Mouse (Mus musculus) myocyte (in vitro differentiated cells): Measurements from ENCODE around the gene Apol7a. TPM values are rescaled to one million over a fixed set of nuclear protein-coding genes. Genes with fewer than 3 reads are reported as not detected.

ENCODE experiments used
- H3K27me3 ChIP-seq: one replicate; pipeline ENCODE4 v1.6.1; 2011; ENCODE audit not compliant: control insufficient read depth, insufficient read depth, insufficient read length
- H3K36me3 ChIP-seq: one replicate; pipeline ENCODE4 v1.6.1; 2011; ENCODE audit not compliant: control insufficient read depth, insufficient read depth
- H3K4me2 ChIP-seq: one replicate; pipeline ENCODE4 v1.6.1; 2011; ENCODE audit warnings: low read depth, control low read depth
- H3K4me3 ChIP-seq: one replicate; pipeline ENCODE4 v1.5.1; 2011; ENCODE audit warnings: mild to moderate bottlenecking, control low read depth, moderate library complexity
- H3K79me2 ChIP-seq: one replicate; pipeline ENCODE4 v1.6.1; 2011; ENCODE audit not compliant: control insufficient read depth, insufficient read depth
- H3ac ChIP-seq: one replicate; pipeline ENCODE4 v1.6.1; 2011; ENCODE audit not compliant: control insufficient read depth, insufficient read length
- CEBPB ChIP-seq: IDR thresholded peaks from 2 replicates; pipeline ENCODE4 v1.6.1; 2011; ENCODE audit warnings: mild to moderate bottlenecking, moderate library complexity; ENCODE audit not compliant: poor library complexity, insufficient read depth, severe bottlenecking
- E2F4 ChIP-seq: IDR thresholded peaks from one replicate; pipeline ENCODE4 v1.6.1; 2011; ENCODE audit warnings: mild to moderate bottlenecking, control low read depth, moderate library complexity; ENCODE audit not compliant: insufficient read depth
- MAX ChIP-seq: IDR thresholded peaks from one replicate; pipeline ENCODE4 v1.6.1; 2011; ENCODE audit warnings: low read depth, mild to moderate bottlenecking, control low read depth
- MYOD1 ChIP-seq, 3 experiments: IDR thresholded peaks; one replicate each; pipeline ENCODE4 v1.6.1; 2011; ENCODE audit warnings: control low read depth in 2 of 3, low read depth in 2 of 3, mild to moderate bottlenecking in 2 of 3, moderate library complexity in 1 of 3; ENCODE audit not compliant: insufficient read length in 2 of 3, control insufficient read depth in 1 of 3
- MYOG ChIP-seq, 3 experiments: IDR thresholded peaks; one replicate each; pipeline ENCODE4 v1.6.1; 2011; ENCODE audit warnings: control low read depth in 2 of 3, low read depth in 2 of 3, mild to moderate bottlenecking in 2 of 3; ENCODE audit not compliant: insufficient read length in 2 of 3, control insufficient read depth in 1 of 3, insufficient read depth in 1 of 3
- POLR2A ChIP-seq: IDR thresholded peaks from one replicate; pipeline ENCODE4 v1.6.1; 2011; ENCODE audit warnings: low read depth, mild to moderate bottlenecking, control low read depth, moderate library complexity; ENCODE audit not compliant: insufficient read length
- POLR2AphosphoS2 ChIP-seq: IDR thresholded peaks from one replicate; pipeline ENCODE4 v1.6.1; 2011; ENCODE audit warnings: low read depth, control low read depth; ENCODE audit not compliant: insufficient read length
- REST ChIP-seq: IDR thresholded peaks from one replicate; pipeline ENCODE4 v1.6.1; 2011; ENCODE audit warnings: mild to moderate bottlenecking, control low read depth, moderate library complexity; ENCODE audit not compliant: insufficient read depth, insufficient read length
- SRF ChIP-seq: IDR thresholded peaks from one replicate; pipeline ENCODE4 v1.6.1; 2011; ENCODE audit warnings: low read depth; ENCODE audit not compliant: control insufficient read depth, insufficient read length
- TCF12 ChIP-seq: IDR thresholded peaks from one replicate; pipeline ENCODE4 v1.6.1; 2011; ENCODE audit warnings: mild to moderate bottlenecking, control low read depth; ENCODE audit not compliant: poor library complexity, insufficient read depth, severe bottlenecking
- TCF3 ChIP-seq: IDR thresholded peaks from one replicate; pipeline ENCODE4 v1.6.1; 2011; ENCODE audit warnings: low read depth, control low read depth; ENCODE audit not compliant: insufficient read length
- USF1 ChIP-seq: IDR thresholded peaks from one replicate; pipeline ENCODE4 v1.6.1; 2011; ENCODE audit warnings: low read depth, mild to moderate bottlenecking, control low read depth, moderate library complexity
- polyA plus RNA-seq: library from polyadenylated mRNA; unstranded; fragments of >200 nt; fragmentation: generic; extraction: Trizol; gene quantifications from one replicate; pipeline ENCODE4 v1.2.1, GENCODE M21; 2012; ENCODE audit warnings: missing spikeins

Gene Apol7a
- polyA plus RNA-seq, 1 experiment: 0.18 TPM

DNA sequence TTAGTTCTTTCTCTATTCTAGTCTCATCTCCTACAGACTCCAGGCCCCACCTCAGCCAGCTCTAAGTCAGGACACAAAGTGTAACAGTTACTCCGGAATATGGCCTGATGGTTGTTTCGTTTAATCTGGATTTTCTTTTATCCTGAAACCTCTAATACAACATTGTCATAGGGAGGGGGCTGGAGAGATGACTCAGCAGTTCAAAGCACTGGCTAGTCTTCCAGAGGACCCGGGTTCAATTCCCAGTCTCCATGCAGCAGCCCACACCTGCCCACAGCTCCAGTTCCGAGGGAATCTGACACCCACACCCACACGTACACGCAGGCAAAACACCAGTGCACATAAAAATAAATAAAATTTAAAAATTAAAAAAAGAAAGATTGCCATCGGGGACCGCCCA lies 39.0 kb downstream of the Apol7a start:
- H3K4me3 ChIP-seq: no peak overlapping the region
- H3K27me3 ChIP-seq: no peaks in the 10 kb centered on the region
- peak overlapping the region; percentile 80 for H3K4me2 ChIP-seq

DNA sequence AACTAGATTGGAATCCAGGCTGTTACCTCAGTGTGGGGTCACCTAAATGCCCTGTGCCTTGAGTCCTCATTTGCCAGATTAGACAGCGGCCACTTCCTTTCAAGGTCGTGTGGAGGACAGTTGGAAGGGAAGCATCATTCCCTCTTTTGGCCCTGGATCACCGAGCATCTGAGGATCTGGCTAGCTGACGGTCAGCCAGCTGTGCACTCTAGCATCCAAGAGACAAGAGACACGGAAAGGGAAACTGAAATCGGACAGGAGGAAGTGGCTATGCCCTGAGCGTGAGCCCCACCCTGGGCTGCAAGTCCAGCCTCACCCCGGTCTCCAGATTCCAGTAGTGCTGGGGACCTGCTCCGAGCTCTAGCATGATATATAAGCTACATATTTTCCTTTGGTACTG lies 39.4 kb downstream of the Apol7a start:
- no peak overlapping the region for H3ac ChIP-seq
- peak overlapping the region; percentile 80 for H3K4me2 ChIP-seq

More for the DNA sequence above, 39.0 kb downstream of the Apol7a start:
- Histone ChIP-seq H3K36me3 (no peaks in the 10 kb centered on the region), H3K79me2 (no peaks in the 10 kb centered on the region), H3ac (no peak overlapping the region)
- TF ChIP-seq MAX (no peak), SRF (no peak), TCF3 (no peak), CEBPB (no peak), POLR2AphosphoS2 (no peak), USF1 (no peak), MYOG (IDR thresholded peaks at IDR 0.05; ENCODE audit: control insufficient read depth in 1 of 3, insufficient read depth in 1 of 3, insufficient read length in 2 of 3, low read depth in 2 of 3) (no peak), POLR2A (no peak), REST (no peak), MYOD1 (IDR thresholded peaks at IDR 0.05; ENCODE audit: control insufficient read depth in 1 of 3, insufficient read length in 2 of 3, low read depth in 2 of 3) (no peak), E2F4 (no peak), TCF12 (no peak)

DNA sequence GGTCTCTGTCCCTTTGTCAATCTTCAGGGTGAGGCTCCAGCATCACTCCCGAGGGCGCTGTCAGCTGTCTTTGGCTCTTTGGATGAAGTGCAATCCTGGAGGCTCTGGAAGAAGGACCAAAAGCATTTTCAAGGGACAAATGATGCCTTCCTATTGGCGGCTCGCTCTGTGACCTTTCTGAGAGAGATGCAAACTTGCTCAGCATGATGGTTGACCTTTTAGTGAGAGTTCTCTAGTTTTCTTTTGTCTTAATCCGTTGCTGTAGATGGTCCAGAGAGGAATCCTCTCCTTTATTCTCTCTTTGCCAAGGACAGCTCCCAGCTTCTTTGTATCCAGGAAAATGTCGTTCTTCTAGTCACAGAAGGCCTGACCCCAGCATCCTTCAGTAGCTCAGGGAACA lies 39.8 kb downstream of the Apol7a start:
- H3K36me3 ChIP-seq: no peaks in the 10 kb centered on the region
- TF ChIP-seq POLR2AphosphoS2 (no peak), MYOG (IDR thresholded peaks at IDR 0.05; ENCODE audit: control insufficient read depth in 1 of 3, insufficient read depth in 1 of 3, insufficient read length in 2 of 3, low read depth in 2 of 3) (no peak)
- peak overlapping the region; percentile 13 for H3K4me3 ChIP-seq
- H3ac ChIP-seq: no peak overlapping the region
- H3K4me2 ChIP-seq: peak overlapping the region; percentile 80
- H3K79me2 ChIP-seq: no peaks in the 10 kb centered on the region
- no peaks in the 10 kb centered on the region for H3K27me3 ChIP-seq

More for the DNA sequence above, 39.4 kb downstream of the Apol7a start:
- Histone ChIP-seq H3K4me3 (peak overlapping the region; percentile 13), H3K79me2 (no peaks in the 10 kb centered on the region), H3K36me3 (no peaks in the 10 kb centered on the region), H3K27me3 (no peaks in the 10 kb centered on the region)
- no peak for TF ChIP-seq POLR2A
- TF ChIP-seq SRF: no peak
- no peak for TF ChIP-seq MYOG (IDR thresholded peaks at IDR 0.05; ENCODE audit: control insufficient read depth in 1 of 3, insufficient read depth in 1 of 3, insufficient read length in 2 of 3, low read depth in 2 of 3)
- TF ChIP-seq E2F4: no peak
- TF ChIP-seq REST: no peak
- TF ChIP-seq USF1: no peak
- no peak for TF ChIP-seq POLR2AphosphoS2
- TF ChIP-seq MAX: no peak
- no peak for TF ChIP-seq CEBPB

DNA sequence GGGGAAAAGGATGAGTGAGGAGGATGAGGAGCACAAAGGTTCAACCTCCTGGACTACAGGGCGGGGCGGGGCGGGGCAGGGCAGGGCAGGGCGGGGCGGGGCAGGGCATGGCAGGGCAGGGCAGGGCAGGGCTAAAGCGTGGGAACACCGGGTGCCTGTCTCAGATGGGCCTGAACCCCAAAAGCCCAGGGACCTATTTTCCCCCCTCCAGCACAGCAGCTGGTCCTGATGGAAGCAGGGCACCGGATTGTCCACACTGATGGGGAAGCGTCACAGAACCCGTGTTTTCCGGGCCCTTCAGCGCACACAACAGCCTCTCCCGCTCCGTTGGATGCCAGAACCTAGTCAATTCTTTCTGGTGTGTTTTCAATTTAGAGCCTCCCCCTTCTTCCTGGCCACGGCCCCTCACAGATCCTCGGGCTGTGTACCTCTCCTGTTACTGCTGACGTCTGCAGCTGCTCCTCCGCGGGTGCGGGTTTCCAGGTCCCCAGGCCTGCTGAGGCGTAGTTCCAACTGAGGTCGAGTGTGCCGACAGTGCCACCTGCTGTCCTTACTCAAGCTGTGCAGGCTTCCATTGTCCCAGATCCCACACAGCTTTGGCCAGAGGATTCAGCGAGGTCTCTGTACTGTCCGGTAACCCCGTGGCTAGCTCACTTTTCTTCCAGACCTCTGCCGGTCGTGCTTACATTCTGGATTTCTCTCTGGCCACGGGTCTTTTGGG lies 40.4 kb downstream of the Apol7a start:
- Histone ChIP-seq H3K4me3 (peak overlapping the region; percentile 13), H3ac (no peak overlapping the region), H3K36me3 (no peaks in the 10 kb centered on the region), H3K27me3 (no peaks in the 10 kb centered on the region), H3K79me2 (no peaks in the 10 kb centered on the region), H3K4me2 (peak overlapping the region; percentile 80)
- TF ChIP-seq TCF3 (no peak), MYOG (IDR thresholded peaks at IDR 0.05; ENCODE audit: control insufficient read depth in 1 of 3, insufficient read depth in 1 of 3, insufficient read length in 2 of 3, low read depth in 2 of 3) (peak in 2 of 3 experiments; percentile 83), MYOD1 (IDR thresholded peaks at IDR 0.05; ENCODE audit: control insufficient read depth in 1 of 3, insufficient read length in 2 of 3, low read depth in 2 of 3) (peak in 2 of 3 experiments; percentile 81 to 84), TCF12 (no peak), POLR2AphosphoS2 (peak; percentile 25)

DNA sequence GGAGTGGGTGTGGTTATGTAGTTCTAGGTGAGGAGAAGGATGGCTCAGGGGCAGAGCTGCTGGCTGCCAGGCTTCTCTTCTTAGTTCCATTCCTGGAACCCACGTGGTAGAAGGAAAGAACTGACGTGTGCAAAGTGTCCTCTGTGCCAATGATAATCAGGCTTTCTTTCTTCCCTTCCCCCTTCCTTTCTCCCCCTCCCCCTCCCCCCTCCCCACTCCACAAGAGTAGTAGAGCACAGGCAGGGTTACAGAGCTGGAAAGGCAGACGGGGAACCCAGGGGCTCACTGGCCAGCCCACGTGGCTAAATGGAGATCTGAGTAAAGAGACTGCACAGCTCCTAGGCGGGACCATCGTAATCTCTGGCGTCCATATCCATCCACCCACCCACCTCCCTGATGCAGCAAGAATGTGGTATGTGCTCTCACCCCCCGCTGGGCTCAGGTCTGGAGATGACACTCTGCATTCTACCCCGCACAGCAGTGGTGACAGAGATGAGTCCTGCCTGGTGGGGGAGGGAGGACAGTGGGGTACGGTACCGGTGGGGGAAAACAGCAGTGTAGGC lies 42.6 kb downstream of the Apol7a start:
- H3K27me3 ChIP-seq: no peaks in the 10 kb centered on the region
- H3K4me2 ChIP-seq: no peak overlapping the region
- H3K4me3 ChIP-seq: no peak overlapping the region
- TF ChIP-seq E2F4: no peak
- TF ChIP-seq TCF12: no peak
- TF ChIP-seq SRF: no peak
- no peak for TF ChIP-seq MYOG (IDR thresholded peaks at IDR 0.05; ENCODE audit: control insufficient read depth in 1 of 3, insufficient read depth in 1 of 3, insufficient read length in 2 of 3, low read depth in 2 of 3)
- TF ChIP-seq REST: no peak
- TF ChIP-seq MYOD1 (IDR thresholded peaks at IDR 0.05; ENCODE audit: control insufficient read depth in 1 of 3, insufficient read length in 2 of 3, low read depth in 2 of 3): no peak
- TF ChIP-seq MAX: no peak
- no peak for TF ChIP-seq USF1
- no peak for TF ChIP-seq TCF3
- TF ChIP-seq CEBPB: no peak
- no peak for TF ChIP-seq POLR2AphosphoS2
- no peak for TF ChIP-seq POLR2A
- H3K79me2 ChIP-seq: no peaks in the 10 kb centered on the region
- no peaks in the 10 kb centered on the region for H3K36me3 ChIP-seq
- no peak overlapping the region for H3ac ChIP-seq
